Mouse (Mus musculus) bone marrow macrophage, adult 2 months (primary cell): Measurements from ENCODE around the gene Tiam1.

Experiments
- CTCF ChIP-seq: IDR thresholded peaks from 2 replicates; pipeline ENCODE4 v1.5.1; 2012; ENCODE audit warnings: low read depth, mild to moderate bottlenecking, low read length, moderate library complexity
- POLR2A ChIP-seq: IDR thresholded peaks from 2 replicates; pipeline ENCODE4 v1.6.1; 2012; ENCODE audit warnings: mild to moderate bottlenecking, low read depth, low read length, borderline replicate concordance

DNA sequence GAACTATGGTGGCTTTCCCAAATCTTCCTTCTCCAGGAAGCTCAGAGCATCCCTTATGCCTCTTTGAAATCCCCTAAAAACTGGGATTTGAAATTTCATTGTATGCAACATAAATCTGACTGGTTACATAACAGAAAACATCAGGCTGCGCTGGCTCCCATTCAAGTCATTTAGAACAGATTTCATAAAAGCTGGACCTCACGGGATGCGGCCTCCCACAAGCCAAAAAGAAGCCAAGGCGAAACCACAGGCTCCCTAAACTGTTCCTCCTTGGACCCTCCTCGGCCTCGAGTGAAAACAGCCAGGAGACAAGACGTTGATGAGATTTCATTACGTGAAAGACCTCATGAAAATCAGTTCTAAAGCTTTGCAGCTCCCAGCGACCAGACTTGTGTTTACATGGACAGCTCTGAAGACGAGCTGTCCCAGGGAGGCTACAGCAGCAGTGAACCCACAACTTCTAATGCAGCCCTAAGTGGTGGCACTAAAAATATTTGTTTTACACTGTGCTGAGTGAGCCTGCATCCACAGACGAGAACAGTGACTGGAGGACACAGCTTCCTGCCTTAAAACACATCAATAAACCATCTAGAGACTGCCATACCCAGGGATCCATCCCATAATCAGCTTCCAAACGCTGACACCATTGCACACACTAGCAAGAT, 96.9 kb downstream of the Tiam1 start:
- TF ChIP-seq CTCF, result no peak
- TF ChIP-seq POLR2A, result no peak
